Mouse (Mus musculus) CD4-positive, CD25-positive, alpha-beta regulatory T cell, adult 2 months (primary cell): ENCODE results near the gene Tspo.

ENCODE experiments used
- DNase-seq: peaks from one replicate; pipeline ENCODE4 v3.0.0-alpha.2; 2012; ENCODE audit warnings: low read depth, low spot score

Tspo gene

DNA sequence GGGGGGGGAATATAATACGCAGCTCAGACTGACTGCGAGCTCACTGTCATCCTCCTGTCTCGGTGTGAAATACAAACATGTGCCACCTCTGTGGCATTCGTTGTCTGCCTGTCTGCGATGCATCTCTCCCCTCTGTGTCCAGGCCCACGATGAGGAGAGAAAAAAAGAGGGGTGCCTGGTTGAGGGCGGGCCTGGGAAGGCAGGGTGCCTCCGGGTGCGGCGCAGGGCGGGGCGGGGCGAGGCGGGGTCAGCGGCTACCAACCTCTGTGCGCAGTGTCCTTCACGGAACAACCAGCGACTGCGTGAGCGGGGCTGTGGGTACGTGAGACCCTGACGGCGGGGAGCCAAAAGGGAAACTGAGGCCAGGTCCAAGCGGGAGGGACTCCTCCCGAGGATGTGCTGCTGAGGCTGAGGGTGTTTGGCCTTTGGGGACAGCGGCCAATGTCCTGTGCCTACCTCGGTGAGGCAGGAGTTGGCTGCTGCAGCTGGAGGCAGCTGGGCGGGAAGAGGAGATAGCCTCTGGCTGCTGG is at the start of gene Tspo, which contains the start of gene Mcat:
TSS of gene Tspo (plus strand) at position 266 of the 530 bp plus-strand sequence.
TSS of gene Mcat (minus strand) at position 461 of the 530 bp plus-strand sequence.
- peak; percentile 78 for DNase-seq

DNA sequence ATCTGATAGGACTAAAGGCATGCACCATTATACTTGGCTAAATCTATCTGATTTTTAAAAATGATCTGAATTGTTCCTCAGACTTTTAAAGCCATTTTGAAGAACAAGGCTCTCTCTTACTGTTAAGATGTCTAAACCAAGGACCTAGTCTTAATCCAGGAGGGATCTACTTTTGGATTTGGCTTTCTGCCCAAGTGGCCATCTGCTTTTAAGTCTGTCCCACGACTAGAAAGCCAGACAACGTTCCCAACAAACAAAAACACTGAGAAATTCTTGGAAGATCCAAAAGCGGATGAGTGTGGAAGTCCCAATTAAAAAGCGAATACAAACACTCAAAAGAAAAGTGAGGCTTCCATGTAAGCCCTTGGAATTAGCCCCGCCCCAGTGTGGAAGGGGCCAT is 48.4 kb upstream of the Tspo start:
- no peak for DNase-seq

DNA sequence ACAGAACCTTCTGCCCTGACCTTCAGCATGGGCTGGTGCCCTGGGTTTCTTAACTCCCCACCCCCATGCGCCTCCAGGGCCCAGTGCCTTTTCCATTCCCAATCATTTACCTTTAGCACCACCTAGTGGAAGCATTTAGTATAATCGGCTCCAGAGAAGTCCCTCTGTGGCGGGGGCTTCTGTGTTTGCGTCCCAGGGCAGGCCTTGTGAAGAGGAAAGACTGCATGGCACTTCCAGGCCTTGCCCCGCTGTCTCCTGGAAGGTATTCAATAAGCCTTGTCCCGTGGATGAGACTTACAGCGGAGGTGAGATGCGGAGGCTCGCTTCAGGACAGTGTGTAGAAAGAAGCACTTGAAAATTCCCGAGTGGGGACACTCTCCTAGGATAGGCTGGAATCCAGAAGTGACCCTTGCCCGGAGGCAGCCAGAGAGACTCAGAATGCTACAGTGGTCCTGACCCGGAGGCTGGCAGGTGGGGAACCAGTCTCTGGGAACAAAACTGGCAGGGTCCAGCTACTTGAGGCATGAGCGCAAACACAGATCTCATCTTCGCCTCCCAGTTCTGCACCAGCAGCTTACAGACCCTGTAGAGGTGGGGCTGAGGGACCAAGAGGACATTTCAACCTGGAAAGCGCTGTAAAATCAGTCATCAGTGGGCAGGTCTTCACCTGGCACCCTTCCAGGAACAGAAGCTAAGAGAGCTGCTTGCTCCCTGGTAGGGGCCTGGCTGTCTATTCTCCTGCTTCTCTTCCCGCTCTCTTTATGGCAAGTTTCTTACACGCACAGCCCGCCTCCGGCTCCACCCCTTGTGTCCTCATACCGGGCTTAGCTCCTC is 45.0 kb upstream of the Tspo start:
- peak; percentile 80 for DNase-seq

DNA sequence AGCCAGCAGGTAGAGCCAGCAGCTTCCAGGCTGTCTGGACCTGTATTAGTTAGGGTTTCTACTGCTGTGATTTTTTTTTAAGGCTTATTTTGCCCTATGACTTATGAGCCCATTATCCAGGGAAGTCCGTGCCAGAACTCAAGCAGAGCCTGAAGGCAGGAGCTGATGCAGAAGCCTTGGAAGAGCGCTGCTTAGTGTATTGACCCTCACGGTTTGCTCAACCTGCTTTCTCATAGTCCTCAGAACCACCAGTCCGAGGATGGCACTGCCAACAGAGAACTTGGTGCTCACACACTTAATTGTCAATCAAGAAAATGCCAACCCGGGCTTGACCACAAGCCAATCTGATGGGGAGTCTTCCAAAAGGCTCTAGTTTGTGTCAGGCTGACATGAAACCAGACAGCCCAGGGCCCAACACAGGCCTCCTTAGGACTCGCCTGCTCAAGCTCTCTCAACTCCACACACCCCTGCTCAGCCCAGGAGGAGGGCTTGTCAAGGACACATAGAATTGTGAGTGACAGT is 42.5 kb upstream of the Tspo start:
- DNase-seq = no peak

DNA sequence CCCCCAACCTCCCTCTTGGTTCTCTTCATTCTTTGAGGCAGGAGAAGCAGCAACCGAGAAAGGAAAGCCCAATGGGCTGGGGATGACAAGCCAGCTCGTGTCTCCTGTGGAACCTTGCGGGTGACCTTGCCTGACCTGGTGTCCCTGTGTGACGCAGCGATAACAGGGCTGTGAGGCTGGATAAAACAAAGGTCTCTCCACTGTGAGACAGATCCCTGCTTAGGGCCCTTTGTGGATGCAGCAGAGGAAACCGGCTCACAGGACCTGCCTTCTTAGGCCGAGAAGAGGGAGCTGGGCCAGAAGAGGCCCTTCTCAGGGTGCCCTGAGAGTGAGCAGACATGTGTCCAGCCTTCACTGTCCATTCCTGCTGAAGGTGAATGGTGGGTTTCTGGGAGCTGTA is 40.2 kb upstream of the Tspo start:
- DNase-seq = no peak

DNA sequence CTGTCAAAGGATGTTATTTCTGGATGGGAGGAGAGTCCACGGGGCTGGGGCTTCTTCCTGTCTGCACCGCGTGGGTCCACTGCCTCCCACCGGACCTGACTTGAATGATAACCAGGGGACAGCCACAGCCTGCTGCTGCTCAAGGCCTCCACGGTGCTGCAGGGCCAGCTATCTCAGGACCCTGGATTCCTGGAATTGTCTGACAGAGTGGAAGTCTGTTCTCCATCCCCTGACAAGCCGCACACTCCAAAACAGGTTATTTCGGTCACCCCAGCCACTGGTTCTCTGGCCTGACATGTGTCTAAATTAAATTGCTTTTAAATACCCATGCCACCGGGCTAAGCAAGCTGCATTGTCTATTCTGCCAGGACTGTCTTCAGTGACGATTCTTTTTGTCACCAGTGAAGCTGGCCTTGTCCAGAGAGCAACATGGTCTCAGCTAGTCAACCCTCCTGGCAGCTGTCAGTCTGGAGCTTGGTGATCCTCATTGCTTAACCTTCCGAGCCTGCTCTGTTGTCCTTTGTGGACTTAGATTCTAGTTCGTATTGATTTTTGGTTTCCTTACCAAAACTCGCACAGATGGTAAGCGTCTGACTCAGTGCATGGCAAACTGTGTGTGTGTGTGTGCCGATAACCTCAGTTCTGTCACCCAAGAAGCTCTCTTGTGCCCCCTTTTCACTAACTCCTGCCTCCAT is 39.6 kb upstream of the Tspo start:
- DNase-seq = no peak

DNA sequence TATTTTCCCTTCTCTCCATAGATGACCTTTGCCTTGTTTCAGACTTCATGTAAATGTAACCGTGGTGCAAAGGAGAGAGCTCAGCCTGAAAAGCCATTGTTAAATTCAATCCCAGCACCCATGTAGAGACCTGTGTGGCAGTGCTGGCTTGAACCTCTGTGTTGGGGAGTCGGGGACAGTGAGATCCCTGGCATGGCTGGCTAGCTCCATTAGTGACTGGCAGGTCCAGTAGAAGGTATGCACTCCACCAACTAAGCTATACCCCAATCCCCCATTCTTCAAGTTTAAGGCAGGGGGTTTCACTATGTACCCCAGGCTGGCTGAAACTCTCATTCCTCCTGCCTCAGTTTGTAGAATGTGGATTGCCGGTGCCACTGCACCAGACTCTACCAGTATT is 39.1 kb upstream of the Tspo start:
- DNase-seq = no peak

DNA sequence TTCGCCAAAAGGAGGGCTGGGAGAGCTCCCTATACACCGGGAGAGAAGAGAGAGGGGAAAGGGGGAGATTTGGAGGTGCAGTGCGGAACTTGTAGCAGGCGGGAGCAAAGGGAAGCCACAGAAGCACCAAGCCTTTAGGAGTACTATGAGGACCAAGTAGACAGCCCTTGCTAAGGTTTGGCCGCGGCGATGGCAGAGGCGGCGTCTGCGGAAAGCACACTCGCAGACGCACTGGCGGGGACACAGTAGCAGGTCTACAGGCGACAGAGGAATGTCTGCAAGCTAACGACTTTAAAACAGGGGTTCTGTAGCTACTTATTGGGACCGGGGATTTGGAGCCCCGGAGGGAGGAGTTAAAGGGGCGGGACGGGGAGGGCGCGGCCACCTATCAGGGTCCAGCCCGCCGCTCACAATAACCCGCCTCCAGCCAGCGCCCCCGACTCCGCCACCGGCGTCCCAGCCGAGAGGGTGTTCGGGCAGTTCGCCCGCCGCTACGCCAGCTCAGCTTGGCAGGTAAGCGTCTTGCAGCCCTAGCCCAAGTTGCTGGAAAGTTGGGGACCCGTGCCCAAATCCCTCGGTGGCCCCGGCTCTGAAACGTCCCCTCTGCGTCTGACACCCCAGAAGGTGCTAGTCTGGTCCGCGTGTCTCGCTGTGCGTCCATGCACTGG is 36.8 kb upstream of the Tspo start, which contains the start of gene Bik:
TSS of gene Bik (plus strand) at position 439 of the 668 bp plus-strand sequence.
- DNase-seq = peak; percentile 67

DNA sequence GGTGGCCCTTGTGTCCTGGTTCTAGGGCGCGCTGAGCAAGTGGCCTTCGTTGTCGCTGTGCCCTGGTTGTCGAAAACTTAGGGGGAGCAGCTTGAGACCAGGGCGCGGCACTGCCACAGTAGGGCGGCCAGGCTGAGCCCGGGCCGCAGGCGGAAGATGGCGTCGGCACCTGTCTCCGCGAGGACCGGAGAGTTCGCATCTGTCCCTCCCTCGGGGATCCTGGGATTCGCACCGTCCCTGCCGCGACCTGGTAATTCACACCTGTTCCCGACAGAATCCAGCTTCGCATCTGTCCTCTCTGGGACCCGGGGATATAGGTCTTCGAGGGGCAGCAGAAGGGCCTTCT is 36.3 kb upstream of the Tspo start:
- peak; percentile 36 for DNase-seq

DNA sequence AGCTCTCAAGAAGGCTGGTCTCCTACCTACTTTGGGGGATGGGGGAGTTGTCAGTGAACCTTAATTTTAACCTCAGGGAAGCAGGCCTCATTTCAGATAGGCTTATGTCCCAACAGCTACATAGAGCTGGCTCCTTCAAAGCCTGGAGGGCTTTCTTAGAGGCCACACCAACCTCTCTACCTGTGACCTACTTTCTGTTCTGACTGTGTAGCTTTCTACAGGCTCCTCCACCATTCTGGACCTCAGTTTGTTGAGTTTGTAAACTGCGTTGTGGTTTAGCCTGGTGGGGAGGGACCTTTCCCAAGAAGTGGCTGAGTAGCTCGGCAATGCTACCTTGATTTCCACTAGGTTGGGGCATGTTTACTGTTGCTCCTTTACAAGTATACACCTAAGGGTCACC is 35.6 kb upstream of the Tspo start:
- no peak for DNase-seq

DNA sequence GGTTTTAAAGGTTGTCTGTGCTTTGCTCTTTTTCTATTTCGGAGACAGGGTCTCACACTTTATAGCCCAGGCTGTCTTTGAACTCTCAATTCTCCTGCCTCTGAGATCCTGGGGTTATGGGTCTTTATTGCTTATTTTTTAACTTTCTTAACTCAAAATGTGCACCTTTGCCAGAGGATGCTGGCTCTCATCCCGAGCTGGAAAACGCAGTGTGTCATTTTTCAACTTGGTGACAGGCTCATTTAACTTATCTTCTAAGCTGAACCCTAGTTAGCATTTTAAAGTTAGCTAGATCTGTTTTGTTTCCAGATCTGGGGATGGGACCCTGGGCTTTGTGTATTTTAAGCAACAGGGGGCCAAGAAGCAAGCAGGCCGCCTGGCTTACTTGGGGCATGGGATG is 34.5 kb upstream of the Tspo start:
- DNase-seq = no peak

DNA sequence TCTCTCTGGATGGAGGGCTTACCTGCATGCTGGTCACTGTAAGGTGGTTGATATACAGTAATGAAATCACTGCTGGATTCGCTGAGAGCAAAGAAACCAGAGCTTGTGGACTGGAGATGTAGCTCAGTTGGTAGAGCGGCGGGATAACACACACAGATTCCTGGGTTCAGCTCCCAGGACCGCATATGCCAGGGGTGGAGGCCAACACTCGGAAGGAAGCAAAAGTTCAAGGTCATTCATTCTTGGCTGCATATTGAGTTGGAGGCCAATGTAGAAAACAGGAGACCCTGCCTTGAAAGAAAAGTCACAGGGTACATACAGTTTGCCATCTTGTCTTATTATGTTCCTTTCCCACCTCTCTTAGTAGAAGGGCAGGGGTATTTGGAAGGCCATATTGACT is 33.6 kb upstream of the Tspo start:
- DNase-seq = no peak

DNA sequence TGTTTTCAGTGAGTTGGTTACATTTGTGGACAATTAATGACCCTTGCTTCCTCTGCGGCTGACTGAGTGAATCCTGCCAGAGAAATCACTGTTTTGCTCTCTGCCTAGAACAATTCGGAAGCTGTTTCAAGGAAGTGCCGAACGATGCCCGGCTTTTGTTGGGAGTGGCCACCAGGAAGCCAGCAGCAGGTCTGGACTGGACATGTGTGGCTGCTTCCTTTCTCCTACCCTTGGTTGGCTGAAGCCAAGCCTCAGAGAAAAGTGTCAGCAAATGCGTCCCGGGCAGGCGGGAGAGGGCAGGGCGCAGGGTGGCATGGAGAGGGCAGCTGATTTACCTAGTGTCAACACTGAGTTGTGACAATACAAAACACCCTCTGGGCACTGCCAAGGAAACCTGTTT is 33.2 kb upstream of the Tspo start:
- DNase-seq = no peak

DNA sequence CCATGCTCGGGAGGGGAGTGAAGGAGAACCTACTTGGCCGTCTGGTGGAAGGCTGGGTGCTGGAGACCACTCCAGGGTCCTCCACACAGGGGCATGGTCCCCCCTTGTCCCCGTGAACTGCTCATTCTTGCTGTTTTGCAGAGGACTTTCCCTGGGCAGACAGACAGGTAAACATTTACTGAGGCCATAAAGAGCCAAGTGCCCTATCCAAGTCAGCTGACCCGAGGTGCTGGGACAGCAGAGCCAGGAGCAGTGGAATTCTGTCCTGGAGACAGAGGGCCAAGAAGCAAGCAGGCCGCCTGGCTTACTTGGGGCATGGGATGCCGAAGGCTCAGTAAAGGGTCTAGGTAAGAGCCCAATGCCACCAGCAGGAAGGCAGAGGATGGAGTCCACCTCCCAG is 32.7 kb upstream of the Tspo start:
- DNase-seq = no peak

DNA sequence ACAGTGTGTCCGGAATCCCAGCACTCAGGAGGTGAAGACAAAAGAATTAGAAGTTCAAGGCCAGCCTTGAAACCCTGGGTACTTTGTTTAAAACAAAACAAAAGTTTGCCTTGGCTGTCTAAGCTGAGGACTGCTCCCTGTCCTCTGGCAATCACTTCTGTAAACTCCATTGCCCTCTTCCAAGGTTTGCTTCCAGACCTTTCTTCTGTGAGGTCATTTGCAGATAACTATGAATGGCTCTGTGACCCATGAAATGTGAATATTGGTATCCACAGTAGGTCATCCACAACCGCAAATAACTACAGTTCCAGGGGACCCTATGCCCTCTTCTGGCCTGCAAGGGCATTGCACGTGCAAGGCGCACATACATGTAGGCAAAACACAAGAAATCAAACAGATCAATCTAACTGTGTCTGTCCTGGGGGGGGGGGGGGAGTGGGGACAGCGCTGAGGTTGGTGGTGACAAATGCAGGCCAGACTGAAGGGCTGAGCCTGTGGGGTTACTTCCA is 31.4 kb upstream of the Tspo start:
- no peak for DNase-seq

DNA sequence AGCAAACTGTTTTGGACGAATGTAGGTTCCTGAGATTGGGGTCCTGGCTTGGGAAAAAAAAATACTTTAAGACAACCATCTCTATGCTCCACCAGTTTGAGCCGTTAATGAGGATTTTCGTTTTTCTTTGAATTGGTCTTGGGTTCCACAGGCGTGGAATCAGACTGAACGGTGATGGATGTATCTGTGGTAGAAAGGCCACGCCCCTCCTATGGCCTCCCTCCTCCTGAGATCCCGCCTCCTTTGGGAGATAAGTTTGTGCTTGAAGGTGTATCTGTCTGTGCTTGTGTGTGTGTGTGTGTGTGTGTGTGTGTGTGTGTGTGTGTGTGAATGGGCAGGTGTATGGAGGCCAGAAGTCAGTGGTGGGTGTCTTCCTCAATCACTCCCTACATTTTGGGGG is 30.8 kb upstream of the Tspo start:
- DNase-seq = no peak

DNA sequence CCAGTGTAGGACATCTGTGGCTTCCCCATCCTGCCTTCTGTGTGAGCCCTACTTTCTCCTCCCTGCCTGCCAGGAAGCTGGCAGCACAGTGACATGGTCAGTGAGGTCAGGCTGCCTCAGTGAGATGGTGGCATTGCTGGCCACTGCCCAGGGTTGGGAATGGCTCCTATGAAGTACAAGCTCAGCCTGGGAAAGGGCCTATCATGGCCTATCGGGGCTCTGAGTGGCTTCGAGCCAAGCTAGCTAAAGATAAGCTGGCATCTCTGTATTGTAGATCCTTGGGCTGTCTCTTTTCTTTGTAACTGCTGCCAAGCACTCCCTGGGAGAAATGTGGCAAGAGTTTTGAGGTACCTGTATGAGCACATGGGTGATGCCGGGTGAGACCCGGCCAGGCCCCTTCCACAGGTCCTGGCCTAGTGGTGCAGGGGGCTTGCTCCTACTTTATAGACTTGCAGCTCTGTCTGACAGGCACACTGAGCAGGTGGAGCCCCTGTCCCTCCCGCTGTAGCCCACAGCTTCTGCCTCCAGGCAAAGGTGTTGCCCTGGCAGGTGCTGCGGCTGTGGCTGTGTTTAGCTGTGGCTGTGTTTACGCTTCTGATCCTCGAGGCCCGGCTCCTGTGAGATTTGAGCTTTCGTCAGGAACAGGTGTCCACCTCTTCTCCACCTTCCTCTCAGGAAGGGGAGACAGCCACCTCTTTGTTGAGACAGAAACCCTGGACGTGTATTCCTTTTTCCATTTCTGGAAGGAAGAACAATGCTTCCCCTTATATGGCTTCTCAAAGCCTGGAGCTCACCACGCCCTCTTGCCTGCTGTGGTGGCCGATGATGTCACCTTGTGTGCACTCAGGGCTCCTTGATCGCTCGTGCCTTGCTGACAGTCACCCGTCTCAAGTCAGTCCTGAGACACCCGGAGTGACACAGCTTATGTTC is 28.2 kb upstream of the Tspo start:
- no peak for DNase-seq

DNA sequence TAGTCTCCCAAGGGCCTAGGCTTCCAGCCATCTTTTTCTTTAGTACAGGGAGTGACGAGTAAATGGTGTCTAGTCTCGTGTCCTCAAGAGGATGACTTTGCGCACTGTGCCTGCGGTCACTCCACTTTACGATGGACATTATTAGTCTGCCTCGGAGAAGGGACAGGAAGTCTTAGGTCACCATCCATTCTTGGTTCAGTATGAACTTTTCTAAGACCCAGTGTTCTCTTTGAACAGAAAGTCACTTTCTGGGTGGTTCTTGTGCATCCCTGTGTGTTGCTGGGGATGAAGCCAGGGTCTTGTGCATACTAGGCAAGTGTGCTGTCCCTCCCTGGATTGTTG is 27.5 kb upstream of the Tspo start:
- no peak for DNase-seq

DNA sequence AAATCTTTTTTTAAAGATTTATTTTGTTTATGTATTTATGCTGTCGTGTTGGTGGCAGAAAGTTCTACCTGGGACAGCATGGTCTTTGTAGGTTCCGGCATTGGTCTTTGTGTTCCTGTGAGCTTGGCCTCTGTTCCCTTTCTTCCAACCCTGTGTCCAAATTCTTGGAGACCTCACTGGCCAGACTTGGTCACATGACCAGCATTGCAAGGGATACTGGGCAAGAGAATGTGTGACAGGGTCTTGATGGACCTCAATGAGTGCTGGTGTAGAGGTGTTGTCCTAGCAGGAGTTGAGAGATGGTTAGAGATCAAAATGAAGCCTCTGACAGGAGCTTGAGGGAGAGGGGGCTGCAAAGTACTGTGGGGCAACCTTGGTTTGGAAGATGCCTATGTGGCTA is 24.5 kb upstream of the Tspo start:
- DNase-seq = no peak

DNA sequence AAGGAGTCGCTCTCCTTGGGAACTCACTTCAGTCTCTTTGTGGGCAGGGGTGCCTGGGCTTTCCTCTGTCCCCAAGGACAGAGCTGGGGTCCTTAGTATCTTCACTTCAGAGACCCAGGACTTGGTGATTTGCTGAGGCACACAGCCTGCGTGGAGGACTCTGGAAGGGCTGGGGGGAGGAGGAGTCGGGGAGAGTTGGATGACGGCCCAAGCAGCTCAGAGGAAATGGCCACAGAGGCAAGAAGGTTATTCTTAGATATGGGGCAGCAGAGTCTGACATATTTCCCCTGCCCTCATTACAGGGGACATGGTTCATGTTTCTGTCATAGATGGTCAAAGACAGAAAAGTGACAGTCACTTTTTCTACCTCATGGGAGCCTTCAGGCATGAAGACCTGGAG is 23.5 kb upstream of the Tspo start:
- DNase-seq = no peak
